Mouse (Mus musculus): ENCODE data around the gene Cdc42bpb. TPM values are rescaled to one million over a fixed set of nuclear protein-coding genes. Genes with fewer than 3 reads are reported as not detected.

The Cdc42bpb gene
- polyA plus RNA-seq, 1 experiment = 78.4 TPM

GRCm38 (mm10) chr12:111323423-111323822 lies 54.1 kb downstream of the Cdc42bpb start:
- Histone ChIP-seq H3K4me1 (ENCODE audit: control insufficient read depth, insufficient read depth, insufficient read length) (no peaks in the 10 kb centered on the region), H3K4me3 (ENCODE audit: extremely low read depth, insufficient read depth, insufficient read length) (no peak overlapping the region), H3K27ac (ENCODE audit: insufficient read depth, low read length) (no peak overlapping the region), H3K36me3 (ENCODE audit: control insufficient read depth, insufficient read depth, low read length) (no peaks in the 10 kb centered on the region), H3K27me3 (ENCODE audit: control insufficient read depth, insufficient read depth, low read length) (no peaks in the 10 kb centered on the region)
- TF ChIP-seq CTCF (IDR thresholded peaks at IDR 0.05; ENCODE audit: extremely low read depth, insufficient read depth, insufficient read length, insufficient replicate concordance) (no peak), POLR2A (IDR thresholded peaks at IDR 0.05; ENCODE audit: low read depth, low read length) (no peak)
- WGBS = 35% methylated on average over 4 of the region's 4 CpGs
- DNase-seq (ENCODE audit: low read depth in 1 of 2, low spot score in 2 of 2) = no peak

DNA sequence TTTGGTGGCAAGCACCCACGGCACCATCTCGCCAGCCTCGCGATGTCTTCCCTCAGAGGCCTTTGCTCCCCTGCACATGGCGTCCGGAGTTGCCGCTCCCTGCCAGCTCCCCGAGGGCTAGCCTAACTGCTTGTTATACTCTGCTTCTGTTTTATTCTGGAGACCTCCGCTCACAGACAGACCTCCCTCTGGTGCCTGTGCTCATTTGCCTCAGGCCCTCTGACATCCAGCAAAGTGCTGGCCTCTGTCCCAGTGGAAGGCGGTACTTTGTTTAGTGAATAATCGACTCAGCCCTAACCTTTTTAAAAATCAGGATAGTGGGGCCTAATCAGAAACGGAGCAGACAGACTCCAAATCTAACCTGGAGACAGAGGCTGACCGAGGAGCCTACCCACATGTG lies 55.7 kb downstream of the Cdc42bpb start:
- Histone ChIP-seq H3K27me3 (ENCODE audit: control insufficient read depth, insufficient read depth, low read length) (no peaks in the 10 kb centered on the region), H3K4me1 (ENCODE audit: control insufficient read depth, insufficient read depth, insufficient read length) (no peaks in the 10 kb centered on the region), H3K4me3 (ENCODE audit: extremely low read depth, insufficient read depth, insufficient read length) (no peak overlapping the region), H3K27ac (ENCODE audit: insufficient read depth, low read length) (no peak overlapping the region), H3K36me3 (ENCODE audit: control insufficient read depth, insufficient read depth, low read length) (no peaks in the 10 kb centered on the region)
- TF ChIP-seq POLR2A (IDR thresholded peaks at IDR 0.05; ENCODE audit: low read depth, low read length) (no peak), CTCF (IDR thresholded peaks at IDR 0.05; ENCODE audit: extremely low read depth, insufficient read depth, insufficient read length, insufficient replicate concordance) (no peak)
- DNase-seq (ENCODE audit: low read depth in 1 of 2, low spot score in 2 of 2) = no peak
- WGBS = 91% methylated on average over 13 of the region's 13 CpGs

DNA sequence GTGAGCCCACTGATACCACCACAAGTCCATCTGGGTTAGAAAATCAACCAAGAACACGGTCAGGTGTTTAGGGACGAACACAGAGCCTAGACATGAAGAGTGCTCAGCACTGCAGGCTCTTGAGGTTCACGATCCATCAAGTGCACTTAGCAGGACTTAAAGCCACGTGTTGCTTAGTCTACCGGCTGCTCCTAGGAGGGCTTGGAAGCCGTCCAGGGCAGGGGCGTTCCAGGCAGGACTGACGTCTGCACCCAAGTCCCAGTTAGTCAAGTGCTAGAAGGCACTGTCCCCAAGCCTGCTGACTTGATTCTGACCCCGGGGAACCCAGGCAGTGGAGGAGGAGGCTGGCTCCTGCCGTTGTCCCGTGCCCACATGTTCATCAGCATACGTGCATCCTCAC lies 57.0 kb downstream of the Cdc42bpb start:
- no peak overlapping the region for H3K4me3 ChIP-seq (ENCODE audit: extremely low read depth, insufficient read depth, insufficient read length)
- 89% methylated on average over 12 of the region's 12 CpGs for WGBS
- no peak for TF ChIP-seq POLR2A (IDR thresholded peaks at IDR 0.05; ENCODE audit: low read depth, low read length)
- TF ChIP-seq CTCF (IDR thresholded peaks at IDR 0.05; ENCODE audit: extremely low read depth, insufficient read depth, insufficient read length, insufficient replicate concordance) = no peak
- no peak overlapping the region for H3K27ac ChIP-seq (ENCODE audit: insufficient read depth, low read length)
- no peaks in the 10 kb centered on the region for H3K27me3 ChIP-seq (ENCODE audit: control insufficient read depth, insufficient read depth, low read length)
- H3K36me3 ChIP-seq (ENCODE audit: control insufficient read depth, insufficient read depth, low read length) = no peaks in the 10 kb centered on the region
- H3K4me1 ChIP-seq (ENCODE audit: control insufficient read depth, insufficient read depth, insufficient read length) = no peaks in the 10 kb centered on the region
- DNase-seq (ENCODE audit: low read depth in 1 of 2, low spot score in 2 of 2) = no peak

DNA sequence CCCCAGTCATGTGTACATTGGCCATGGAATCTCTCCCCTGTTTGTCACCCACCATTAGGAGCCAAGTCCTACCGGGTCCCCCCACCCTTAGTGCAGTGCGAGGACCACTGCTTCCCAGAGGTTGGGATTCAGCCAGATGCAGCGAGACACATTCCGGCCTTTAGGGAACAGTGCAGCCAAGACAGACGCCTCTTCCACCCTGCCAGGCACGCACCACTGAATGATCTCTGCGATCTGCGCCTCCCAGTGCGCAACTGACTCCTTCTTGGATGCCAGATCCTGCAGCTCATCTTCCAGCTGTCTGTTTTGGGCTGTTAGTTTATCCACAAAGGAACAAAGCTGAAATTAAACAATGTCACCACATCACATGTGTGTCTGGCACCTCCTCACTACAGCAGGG lies 59.8 kb downstream of the Cdc42bpb start:
- H3K27me3 ChIP-seq (ENCODE audit: control insufficient read depth, insufficient read depth, low read length) = no peaks in the 10 kb centered on the region
- WGBS = 95% methylated on average over 9 of the region's 9 CpGs
- TF ChIP-seq CTCF (IDR thresholded peaks at IDR 0.05; ENCODE audit: extremely low read depth, insufficient read depth, insufficient read length, insufficient replicate concordance) (no peak), POLR2A (IDR thresholded peaks at IDR 0.05; ENCODE audit: low read depth, low read length) (no peak)
- DNase-seq (ENCODE audit: low read depth in 1 of 2, low spot score in 2 of 2) = no peak
- H3K4me1 ChIP-seq (ENCODE audit: control insufficient read depth, insufficient read depth, insufficient read length) = no peaks in the 10 kb centered on the region
- peaks cover 2% of the 10 kb centered on the region; the same call in 1 of the 2 replicates for H3K36me3 ChIP-seq (ENCODE audit: control insufficient read depth, insufficient read depth, low read length)
- no peak overlapping the region for H3K27ac ChIP-seq (ENCODE audit: insufficient read depth, low read length)
- H3K4me3 ChIP-seq (ENCODE audit: extremely low read depth, insufficient read depth, insufficient read length) = no peak overlapping the region

- H3K27me3 ChIP-seq (ENCODE audit: control insufficient read depth, insufficient read depth, low read length) = no peaks in the 10 kb centered on the region
- TF ChIP-seq POLR2A (IDR thresholded peaks at IDR 0.05; ENCODE audit: low read depth, low read length) (no peak), CTCF (IDR thresholded peaks at IDR 0.05; ENCODE audit: extremely low read depth, insufficient read depth, insufficient read length, insufficient replicate concordance) (no peak)
- no peaks in the 10 kb centered on the region for H3K4me1 ChIP-seq (ENCODE audit: control insufficient read depth, insufficient read depth, insufficient read length)
- no peak overlapping the region for H3K4me3 ChIP-seq (ENCODE audit: extremely low read depth, insufficient read depth, insufficient read length)
- H3K36me3 ChIP-seq (ENCODE audit: control insufficient read depth, insufficient read depth, low read length) = peaks cover 2% of the 10 kb centered on the region; the same call in 1 of the 2 replicates
- WGBS = 95% methylated on average over 7 of the region's 7 CpGs
- H3K27ac ChIP-seq (ENCODE audit: insufficient read depth, low read length) = no peak overlapping the region
- DNase-seq (ENCODE audit: low read depth in 1 of 2, low spot score in 2 of 2) = no peak
Observed at GRCm38 (mm10) chr12:111314273-111314672, 63.2 kb downstream of the Cdc42bpb start.

- Histone ChIP-seq H3K27me3 (ENCODE audit: control insufficient read depth, insufficient read depth, low read length) (no peaks in the 10 kb centered on the region), H3K36me3 (ENCODE audit: control insufficient read depth, insufficient read depth, low read length) (peaks cover 2% of the 10 kb centered on the region; the same call in 1 of the 2 replicates), H3K4me3 (ENCODE audit: extremely low read depth, insufficient read depth, insufficient read length) (no peak overlapping the region), H3K27ac (ENCODE audit: insufficient read depth, low read length) (no peak overlapping the region), H3K4me1 (ENCODE audit: control insufficient read depth, insufficient read depth, insufficient read length) (no peaks in the 10 kb centered on the region)
- DNase-seq (ENCODE audit: low read depth in 1 of 2, low spot score in 2 of 2) = no peak
- WGBS = 87% methylated on average over 10 of the region's 10 CpGs
- TF ChIP-seq CTCF (IDR thresholded peaks at IDR 0.05; ENCODE audit: extremely low read depth, insufficient read depth, insufficient read length, insufficient replicate concordance) (no peak), POLR2A (IDR thresholded peaks at IDR 0.05; ENCODE audit: low read depth, low read length) (no peak)
Observed at GRCm38 (mm10) chr12:111311775-111312174, 65.7 kb downstream of the Cdc42bpb start.

GRCm38 (mm10) chr12:111309931-111310330 lies 67.6 kb downstream of the Cdc42bpb start:
- 79% methylated on average over 14 of the region's 14 CpGs for WGBS
- H3K36me3 ChIP-seq (ENCODE audit: control insufficient read depth, insufficient read depth, low read length) = peaks cover 4% of the 10 kb centered on the region; the same call in 1 of the 2 replicates

More at GRCm38 (mm10) chr12:111309931-111310330, 67.6 kb downstream of the Cdc42bpb start:
- H3K27ac ChIP-seq (ENCODE audit: insufficient read depth, low read length) = no peak overlapping the region
- no peak for DNase-seq (ENCODE audit: low read depth in 1 of 2, low spot score in 2 of 2)
- TF ChIP-seq POLR2A (IDR thresholded peaks at IDR 0.05; ENCODE audit: low read depth, low read length) (no peak), CTCF (IDR thresholded peaks at IDR 0.05; ENCODE audit: extremely low read depth, insufficient read depth, insufficient read length, insufficient replicate concordance) (no peak)
- H3K27me3 ChIP-seq (ENCODE audit: control insufficient read depth, insufficient read depth, low read length) = no peaks in the 10 kb centered on the region
- H3K4me1 ChIP-seq (ENCODE audit: control insufficient read depth, insufficient read depth, insufficient read length) = no peaks in the 10 kb centered on the region
- H3K4me3 ChIP-seq (ENCODE audit: extremely low read depth, insufficient read depth, insufficient read length) = no peak overlapping the region

All from spleen, adult 2 months (tissue).